Mouse (Mus musculus) lung, postnatal 0 days (tissue): Measurements from ENCODE around the gene Fndc11.

Source experiments
- CTCF ChIP-seq: IDR thresholded peaks from 2 replicates; pipeline ENCODE4 v1.5.1; 2016; ENCODE audit warnings: antibody characterized with exemption, mild to moderate bottlenecking
- EP300 ChIP-seq: IDR thresholded peaks from 2 replicates; pipeline ENCODE4 v1.6.1; 2016; ENCODE audit warnings: antibody characterized with exemption, mild to moderate bottlenecking, control low read depth

- no peak for TF ChIP-seq CTCF
- no peak for TF ChIP-seq EP300
Observed at GRCm38 (mm10) chr2:181196628-181197300, 23.0 kb upstream of the Fndc11 start.
